Mouse (Mus musculus) kidney, adult 2 months (tissue): ENCODE measurements around the gene Acot11.

ENCODE experiments used
- CTCF ChIP-seq: fragments of 200-500 bp; conservative IDR thresholded peaks from 2 replicates; pipeline ENCODE4 v1.5.1; 2011; ENCODE audit warnings: low read depth, mild to moderate bottlenecking, control low read depth, low read length, moderate library complexity, mixed read lengths; ENCODE audit not compliant: insufficient read depth, insufficient read length
- POLR2A ChIP-seq: fragments of 200-500 bp; IDR thresholded peaks from one replicate; pipeline ENCODE4 v1.6.1; 2011; ENCODE audit warnings: low read depth, low read length, control low read depth

- TF ChIP-seq CTCF (no peak), POLR2A (no peak)
Measured at GRCm38 (mm10) chr4:106842561-106842960, 37.8 kb upstream of the Acot11 start.
